Mouse (Mus musculus) heart, embryonic 14.5 days (tissue): ENCODE results near the gene Slc25a28. TPM values are rescaled to one million over a fixed set of nuclear protein-coding genes. Genes with fewer than 3 reads are reported as not detected.

Experiments
- ATAC-seq: fragments of 200-750 bp; cut with Nextera tagmentation; 2 replicates; pipeline ENCODE4 v1.8.0; 2017; ENCODE audit warnings: low read depth, moderate TSS enrichment; ENCODE audit not compliant: insufficient number of reproducible peaks, insufficient read depth, low FRiP score
- H3K27ac ChIP-seq, 2 experiments: fragments of 200-500 bp in 1 of 2; fragments of 300-500 bp in 1 of 2; sonication (generic) in 1 of 2; replicated peaks in 1 of 2; 2 replicates each; pipeline ENCODE4 v1.5.1; 2012 to 2014; ENCODE audit warnings: low read depth in 2 of 2, low read length in 2 of 2, control low read depth in 1 of 2, mild to moderate bottlenecking in 1 of 2, mixed read lengths in 1 of 2; ENCODE audit not compliant: control insufficient read depth in 1 of 2, insufficient read depth in 1 of 2
- H3K27me3 ChIP-seq: fragments of 300-500 bp; sonication (generic); 2 replicates; pipeline ENCODE4 v1.6.1; 2014; ENCODE audit warnings: mild to moderate bottlenecking, low read length, control low read depth; ENCODE audit not compliant: control insufficient read depth, insufficient read depth
- H3K36me3 ChIP-seq: fragments of 300-500 bp; sonication (generic); 2 replicates; pipeline ENCODE4 v1.6.1; 2014; ENCODE audit warnings: mild to moderate bottlenecking, control low read depth, low read length, mixed read lengths; ENCODE audit not compliant: control insufficient read depth, insufficient read depth
- H3K4me1 ChIP-seq, 2 experiments: fragments of 200-500 bp in 1 of 2; fragments of 300-500 bp in 1 of 2; sonication (generic) in 1 of 2; 2 replicates each; pipeline ENCODE4 v1.6.1; 2012 to 2014; ENCODE audit warnings: low read length in 2 of 2, control low read depth in 1 of 2, mixed read lengths in 1 of 2; ENCODE audit not compliant: control insufficient read depth in 2 of 2, insufficient read depth in 2 of 2
- H3K4me2 ChIP-seq: fragments of 300-500 bp; sonication (generic); 2 replicates; pipeline ENCODE4 v1.6.1; 2014; ENCODE audit warnings: mild to moderate bottlenecking, low read length
- H3K4me3 ChIP-seq, 2 experiments: fragments of 200-500 bp in 1 of 2; fragments of 300-500 bp in 1 of 2; sonication (generic) in 1 of 2; 2 replicates each; pipeline ENCODE4 v1.5.1; 2012 to 2014; ENCODE audit warnings: low read length in 2 of 2, mild to moderate bottlenecking in 2 of 2, control low read depth in 1 of 2, low read depth in 1 of 2, moderate library complexity in 1 of 2; ENCODE audit not compliant: control insufficient read depth in 1 of 2, insufficient read depth in 1 of 2
- H3K9ac ChIP-seq: fragments of 300-500 bp; sonication (generic); 2 replicates; pipeline ENCODE4 v1.6.1; 2014; ENCODE audit warnings: mild to moderate bottlenecking, low read length
- H3K9me3 ChIP-seq: fragments of 300-500 bp; sonication (generic); 2 replicates; pipeline ENCODE4 v1.6.1; 2016; ENCODE audit warnings: low read length, control low read depth; ENCODE audit not compliant: control insufficient read depth
- WGBS: fragments of 180-500 bp; shearing (Covaris S2); extraction: QIAGEN DNeasy Blood & Tissue Kit; methylation state at CpG from one replicate; pipeline ENCODE4 v1.1.7; 2014; 5-methylcytosine and 5-hydroxymethylcytosine counted together
- microRNA-seq: library from miRNA; unstranded; fragments of <30 nt; microRNA quantifications from one replicate; pipeline ENCODE4, GENCODE M21; 2016
- polyA plus RNA-seq: library from polyadenylated mRNA; unstranded; fragments of >200 nt; fragmentation: Nextera tagmentation; extraction: Ambion mirVana; gene quantifications from 2 replicates; pipeline ENCODE4 v1.2.1, GENCODE M21; 2014

Slc25a28 gene
- polyA plus RNA-seq, 1 experiment from 2014 or later = 10.4 TPM

DNA sequence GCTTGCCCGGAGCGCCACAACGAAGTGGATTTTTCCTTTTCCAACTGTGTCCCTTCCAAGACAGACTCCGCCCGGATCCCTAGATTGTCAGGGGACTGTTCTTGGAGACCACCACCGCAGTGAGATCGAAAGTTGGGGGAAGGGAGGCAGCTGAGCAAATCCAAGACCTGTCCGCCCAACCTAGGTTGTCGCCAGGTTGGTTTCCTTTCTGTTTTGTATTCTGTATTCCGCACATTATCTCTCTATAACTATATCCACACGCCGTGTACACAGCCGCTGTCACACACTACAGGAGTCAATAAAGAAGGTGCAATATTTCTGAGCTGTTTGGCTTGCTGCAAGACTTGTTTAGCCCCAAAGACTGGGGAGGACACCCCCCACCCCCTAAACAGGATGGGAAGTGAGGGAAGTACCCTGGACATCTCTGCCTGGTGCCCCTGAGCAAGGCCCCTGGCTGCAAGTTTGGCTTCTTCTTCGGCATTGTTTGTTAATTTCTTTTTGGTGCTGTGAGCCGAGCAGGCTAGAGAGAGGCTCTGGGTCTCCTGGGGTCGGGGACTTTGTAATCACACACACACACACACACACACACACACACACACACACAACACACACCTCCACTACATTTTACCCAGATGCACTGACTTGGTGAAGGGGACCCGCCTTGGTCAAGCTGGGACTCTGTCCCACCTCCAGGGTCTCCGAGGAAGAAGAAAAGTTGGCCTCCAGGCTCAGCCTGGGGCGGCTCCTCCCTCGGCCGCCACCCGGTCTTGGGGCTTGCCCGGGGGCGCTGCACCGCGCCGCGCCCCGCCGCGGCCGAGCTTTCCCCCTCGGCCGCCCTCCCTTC lies 58.9 kb downstream of the Slc25a28 start:
- H3K4me3 ChIP-seq = peak overlapping the region; percentile 27 to 35
- peak overlapping the region; percentile 61 for H3K4me2 ChIP-seq
- no peaks in the 10 kb centered on the region for H3K36me3 ChIP-seq
- no peak overlapping the region for H3K9ac ChIP-seq
- H3K27me3 ChIP-seq = peaks cover 97% of the 10 kb centered on the region
- no peak overlapping the region for H3K27ac ChIP-seq
- peaks cover 4 to 26% of the 10 kb centered on the region in 2 experiments; a peak in 3 of 4 replicates for H3K4me1 ChIP-seq
- no peaks in the 10 kb centered on the region for H3K9me3 ChIP-seq
- no peak for ATAC-seq
- 1% methylated on average over 33 of the region's 34 CpGs for WGBS

DNA sequence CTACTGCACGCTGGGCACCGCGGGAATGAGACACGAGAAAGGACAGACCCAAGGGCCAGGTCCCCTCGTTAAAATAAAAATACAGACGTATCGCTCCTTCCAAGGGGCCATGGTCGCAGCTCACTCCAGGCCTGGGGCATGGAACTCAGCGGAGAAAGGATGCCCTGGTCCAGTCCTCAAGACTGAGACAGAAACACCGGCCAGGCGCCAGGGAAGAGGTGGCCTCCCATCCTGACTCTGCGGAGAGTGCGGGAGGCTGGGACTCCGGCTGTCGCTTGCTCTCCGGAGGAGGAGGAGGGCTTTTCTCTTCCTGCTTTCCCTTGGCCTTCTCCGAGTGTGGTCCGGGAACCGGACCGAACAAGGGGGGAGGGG lies 59.6 kb downstream of the Slc25a28 start:
- no peaks in the 10 kb centered on the region for H3K36me3 ChIP-seq
- peak overlapping the region in 1 of 2 experiments; percentile 35; a peak in 2 of 4 replicates for H3K4me3 ChIP-seq
- H3K27me3 ChIP-seq = peaks cover 97% of the 10 kb centered on the region
- no peak for ATAC-seq
- H3K4me1 ChIP-seq = peaks cover 4 to 26% of the 10 kb centered on the region in 2 experiments; a peak in 3 of 4 replicates
- WGBS = under 1% methylated on average over 20 of the region's 20 CpGs
- no peaks in the 10 kb centered on the region for H3K9me3 ChIP-seq
- no peak overlapping the region for H3K27ac ChIP-seq
- peak overlapping the region; percentile 61 for H3K4me2 ChIP-seq
- no peak overlapping the region for H3K9ac ChIP-seq

DNA sequence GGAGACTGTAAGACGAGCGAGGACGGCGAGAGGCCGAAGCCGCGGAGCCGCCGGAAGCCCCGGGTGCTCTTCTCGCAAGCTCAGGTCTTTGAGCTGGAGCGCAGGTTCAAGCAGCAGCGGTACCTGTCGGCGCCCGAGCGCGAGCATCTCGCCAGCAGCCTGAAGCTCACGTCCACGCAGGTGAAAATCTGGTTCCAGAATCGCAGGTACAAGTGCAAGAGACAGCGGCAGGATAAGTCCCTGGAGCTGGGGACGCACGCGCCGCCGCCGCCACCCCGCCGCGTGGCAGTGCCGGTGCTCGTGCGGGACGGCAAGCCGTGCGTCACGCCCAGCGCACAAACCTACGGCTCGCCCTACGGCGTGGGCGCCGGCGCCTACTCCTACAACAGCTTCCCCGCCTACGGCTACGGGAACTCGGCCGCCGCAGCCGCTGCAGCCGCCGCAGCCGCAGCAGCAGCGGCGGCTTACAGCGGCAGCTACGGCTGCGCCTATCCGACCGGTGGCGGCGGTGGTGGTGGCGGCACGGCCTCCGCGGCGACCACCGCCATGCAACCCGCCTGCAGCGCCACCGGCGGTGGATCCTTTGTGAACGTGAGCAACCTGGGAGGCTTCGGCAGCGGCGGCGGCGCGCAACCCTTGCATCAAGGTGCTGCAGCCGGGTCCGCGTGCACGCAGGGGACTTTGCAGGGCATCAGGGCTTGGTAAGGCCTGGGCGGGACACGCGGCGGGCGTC lies 60.2 kb downstream of the Slc25a28 start:
- no peak overlapping the region for H3K27ac ChIP-seq
- no peak for ATAC-seq
- WGBS = under 1% methylated on average over 91 of the region's 92 CpGs
- H3K9ac ChIP-seq = no peak overlapping the region
- H3K36me3 ChIP-seq = no peaks in the 10 kb centered on the region
- no peaks in the 10 kb centered on the region for H3K9me3 ChIP-seq
- peak overlapping the region; percentile 61 for H3K4me2 ChIP-seq
- peaks cover 4 to 26% of the 10 kb centered on the region in 2 experiments; a peak in 3 of 4 replicates for H3K4me1 ChIP-seq
- peaks cover 97% of the 10 kb centered on the region for H3K27me3 ChIP-seq
- H3K4me3 ChIP-seq = peak overlapping the region; percentile 27 to 35

Small RNA genes lying within 50 kb of the gene (microRNA-seq; reads per million reads assigned to microRNA genes)
- gene Gm22646 = not detected

Other genes with a start within 250 kb of the Slc25a28 start
- 0.08 and 0.32 TPM in 2 replicates for gene Cnnm1, start 234.4 kb downstream of the Slc25a28 start, polyA plus RNA-seq
- 149 and 168 TPM in 2 replicates for gene Got1, start 150.3 kb downstream of the Slc25a28 start, polyA plus RNA-seq
- not detected in 2 replicates for gene Nkx2-3, start 62.6 kb downstream of the Slc25a28 start, polyA plus RNA-seq
- 6.9 TPM in 2 replicates for gene Entpd7, start 14.8 kb upstream of the Slc25a28 start, polyA plus RNA-seq
- gene Cutc, start 78.1 kb upstream of the Slc25a28 start, polyA plus RNA-seq = 9.2 and 9.4 TPM in 2 replicates
- 10.0 and 11.3 TPM in 2 replicates for gene Cox15, start 78.1 kb upstream of the Slc25a28 start, polyA plus RNA-seq
- gene Abcc2, start 107.3 kb upstream of the Slc25a28 start, polyA plus RNA-seq = 0.03 TPM in 2 replicates